Mouse (Mus musculus) megakaryocyte, embryonic 14.5 days (primary cell): ENCODE measurements around the gene Lrch2.
"Not testable (repeated sequence)": the region's sequence is repeated elsewhere in the genome, so short reads cannot be mapped to it uniquely, and the experiment has no call there.

Experiments
- FLI1 ChIP-seq: IDR thresholded peaks from 2 replicates; pipeline ENCODE4 v1.6.1; 2012; ENCODE audit warnings: low read length, inconsistent platforms, mixed read lengths
- GATA1 ChIP-seq: IDR thresholded peaks from 3 replicates; pipeline ENCODE4 v1.6.1; 2012; ENCODE audit warnings: mixed read lengths, low read length, inconsistent platforms, borderline replicate concordance

- not testable (repeated sequence) for TF ChIP-seq GATA1, FLI1
These were observed 16.8 kb downstream of the Lrch2 start for GRCm38 (mm10) chrX:147537117-147537516.
